Mouse (Mus musculus) lung, postnatal 4 days (tissue): Measurements from ENCODE around the gene Pdss2.

ENCODE experiments used
- DNase-seq, 2 experiments: peaks; one replicate each; pipeline ENCODE4 v3.0.0; 2021

The Pdss2 gene

GRCm38 (mm10) chr10:43448656-43449055 lies 227.4 kb downstream of the Pdss2 start:
- DNase-seq = no peak

- peak; percentile 65 to 75 for DNase-seq
These were observed 230.8 kb downstream of the Pdss2 start for GRCm38 (mm10) chr10:43451848-43452662.

GRCm38 (mm10) chr10:43452663-43452996 lies 231.3 kb downstream of the Pdss2 start:
- no peak for DNase-seq

- DNase-seq = no peak
These were observed 232.9 kb downstream of the Pdss2 start for GRCm38 (mm10) chr10:43454219-43454618.

GRCm38 (mm10) chr10:43454671-43455070 lies 233.4 kb downstream of the Pdss2 start:
- DNase-seq = no peak

- DNase-seq = no peak
These were observed 241.5 kb downstream of the Pdss2 start for GRCm38 (mm10) chr10:43462821-43463220.

- DNase-seq = no peak
These were observed 241.9 kb downstream of the Pdss2 start for GRCm38 (mm10) chr10:43463227-43463626.

- no peak for DNase-seq
These were observed 244.9 kb downstream of the Pdss2 start for GRCm38 (mm10) chr10:43466223-43466622.

GRCm38 (mm10) chr10:43467659-43468058 lies 246.4 kb downstream of the Pdss2 start:
- no peak for DNase-seq

- no peak for DNase-seq
These were observed 247.0 kb downstream of the Pdss2 start for GRCm38 (mm10) chr10:43468293-43468692.

GRCm38 (mm10) chr10:43475376-43475775 lies 254.1 kb downstream of the Pdss2 start:
- peak in 1 of 2 experiments; percentile 21 for DNase-seq

GRCm38 (mm10) chr10:43477459-43477858 lies 256.2 kb downstream of the Pdss2 start:
- no peak for DNase-seq

GRCm38 (mm10) chr10:43477865-43478681 lies 256.8 kb downstream of the Pdss2 start:
- peak; percentile 53 to 70 for DNase-seq

GRCm38 (mm10) chr10:43478751-43479435 lies 257.6 kb downstream of the Pdss2 start, which contains the start of gene Bend3:
Gene Bend3 (plus strand): TSS chr10:43478831.
- peak; percentile 69 to 77 for DNase-seq

- DNase-seq = peak; percentile 91 to 94
These were observed 258.3 kb downstream of the Pdss2 start for GRCm38 (mm10) chr10:43479436-43480157.

GRCm38 (mm10) chr10:43480227-43480849 lies 259.1 kb downstream of the Pdss2 start:
- DNase-seq = no peak

GRCm38 (mm10) chr10:43481179-43481578 lies 259.9 kb downstream of the Pdss2 start:
- DNase-seq = no peak

- no peak for DNase-seq
These were observed 260.7 kb downstream of the Pdss2 start for GRCm38 (mm10) chr10:43482021-43482420.

- DNase-seq = peak in 1 of 2 experiments; percentile 43
These were observed 262.2 kb downstream of the Pdss2 start for GRCm38 (mm10) chr10:43483426-43483995.

GRCm38 (mm10) chr10:43485751-43486268 lies 264.5 kb downstream of the Pdss2 start:
- no peak for DNase-seq

- DNase-seq = no peak
These were observed 266.2 kb downstream of the Pdss2 start for GRCm38 (mm10) chr10:43487441-43488010.
